Mouse (Mus musculus): Measurements from ENCODE around the gene Rpl38.

DNA sequence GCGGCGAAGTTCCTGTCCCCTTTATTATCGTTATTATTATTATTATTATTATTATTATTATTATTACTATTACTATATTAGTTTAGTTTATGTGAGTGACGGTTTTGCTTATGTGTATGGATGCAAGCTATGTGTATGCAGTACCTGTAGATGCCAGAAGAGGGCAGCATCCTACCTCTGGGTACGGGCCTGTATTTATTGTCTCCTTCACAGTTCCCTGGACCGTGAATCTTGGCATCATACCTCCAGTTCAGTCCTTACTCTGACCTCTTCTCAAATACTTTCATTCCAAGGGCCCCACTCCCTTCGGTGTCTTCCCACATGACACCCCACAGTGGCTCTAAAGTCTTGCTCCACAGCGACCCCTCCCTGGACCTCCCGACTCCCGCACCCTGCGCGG is 40.3 kb upstream of the Rpl38 start:
- TF ChIP-seq GATA1 (IDR thresholded peaks at IDR 0.05; ENCODE audit: borderline replicate concordance, low read length) (no peak), FLI1 (IDR thresholded peaks at IDR 0.05; ENCODE audit: low read length) (no peak)

Data from megakaryocyte, embryonic 14.5 days (primary cell).